Mouse (Mus musculus) hindlimb bud, embryonic 11.5 days (tissue): ENCODE measurements around the gene Dhrs3.

Source experiments
- DNase-seq: peaks from one replicate; pipeline ENCODE4 v3.0.0-alpha.2; 2012; ENCODE audit warnings: low read depth, low spot score; ENCODE audit errors: extremely low spot score

Gene Dhrs3

DNA sequence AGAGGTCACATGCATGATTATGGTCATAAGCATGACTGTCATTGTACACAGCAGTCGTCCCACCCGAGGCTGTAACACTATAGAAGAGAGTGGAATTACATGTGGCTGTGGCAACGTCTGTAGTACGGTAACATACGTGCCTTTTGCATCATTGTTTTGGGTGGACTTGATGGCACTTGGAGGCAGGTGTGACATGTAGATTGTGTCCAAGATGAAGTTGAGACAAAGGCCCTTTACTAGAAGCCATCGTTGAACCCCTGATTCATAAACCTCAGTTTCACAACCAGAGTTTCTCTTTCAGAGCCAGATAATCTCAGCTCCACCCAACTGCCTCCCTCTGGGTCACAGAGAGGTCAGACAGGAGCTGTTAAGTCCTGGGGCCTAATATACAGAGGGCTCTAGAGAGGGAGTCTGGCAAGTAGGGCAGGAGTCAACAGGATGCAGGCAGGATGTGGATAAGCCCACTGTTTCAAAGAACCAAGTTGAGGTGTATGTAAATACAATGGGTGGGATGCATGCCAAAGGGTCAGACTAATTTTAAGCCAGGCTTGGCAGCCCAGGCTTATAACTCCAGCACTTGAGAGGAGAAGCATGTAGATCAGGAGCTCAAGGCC, 5.5 kb downstream of the Dhrs3 start:
- DNase-seq, result no peak

DNA sequence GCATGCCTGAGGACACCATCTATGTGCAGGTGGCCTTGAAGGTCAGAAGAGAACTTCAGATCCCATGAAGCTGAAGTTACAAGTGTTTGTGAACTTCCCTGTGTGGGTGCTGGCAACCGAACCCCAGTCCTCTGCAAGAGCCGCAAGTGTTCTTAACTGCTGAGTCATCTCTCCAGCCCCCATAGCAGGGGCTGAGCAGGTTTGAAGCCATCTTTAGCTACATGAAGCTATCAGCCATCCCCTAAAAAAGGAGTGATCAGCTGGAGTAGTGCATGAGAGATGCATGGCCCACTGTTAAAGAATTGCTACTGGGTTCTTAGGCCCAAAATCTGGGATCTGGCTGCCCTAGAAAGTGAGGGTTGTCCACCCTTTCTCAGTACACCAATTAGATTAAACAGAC, 6.1 kb downstream of the Dhrs3 start:
- DNase-seq, result no peak

DNA sequence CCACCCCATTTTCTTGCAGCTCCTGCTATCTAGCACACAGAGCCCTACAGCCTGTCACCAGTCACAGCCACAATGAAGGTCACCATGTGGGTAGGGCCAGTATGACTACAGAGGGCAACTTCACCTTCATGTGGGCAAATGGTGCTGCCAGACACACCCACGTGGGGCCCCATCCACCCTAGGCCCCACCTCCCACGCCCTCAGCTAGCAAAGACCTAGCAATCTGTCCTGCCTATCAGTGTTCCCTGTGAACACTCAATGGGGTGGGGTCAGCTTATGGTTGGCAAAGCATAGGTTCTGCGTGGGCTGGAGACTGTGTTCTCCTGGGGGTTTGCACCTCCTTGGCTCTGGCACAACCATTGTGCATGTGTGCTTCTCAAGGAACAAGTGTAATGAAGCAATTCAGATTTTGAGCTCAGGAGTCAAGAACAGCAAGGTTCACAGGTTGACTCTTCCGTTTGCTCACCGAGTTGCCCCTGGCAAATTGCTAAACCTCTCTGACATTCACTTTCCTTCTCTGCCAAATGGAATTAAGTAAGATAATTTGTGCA, 9.0 kb downstream of the Dhrs3 start:
- DNase-seq, result no peak

DNA sequence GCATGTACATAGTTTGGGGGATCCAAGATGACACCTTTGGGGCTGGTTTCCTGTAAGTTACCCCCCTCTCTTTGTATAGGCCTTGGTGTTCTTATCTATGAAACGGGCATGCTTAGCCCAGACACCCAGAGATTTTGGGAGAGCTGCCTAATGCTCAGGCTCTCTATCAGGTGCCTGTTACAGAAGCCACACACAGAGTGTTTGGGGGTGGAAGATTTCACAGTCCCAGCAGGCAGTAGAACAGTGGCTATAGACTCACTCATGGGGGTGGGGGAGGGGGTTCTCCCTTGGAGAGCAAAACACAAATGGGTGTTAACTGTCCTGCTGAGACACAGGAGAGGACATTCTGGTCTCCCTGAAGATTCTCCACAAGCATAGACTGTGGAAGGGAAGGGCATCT, 10.5 kb downstream of the Dhrs3 start:
- DNase-seq, result no peak

DNA sequence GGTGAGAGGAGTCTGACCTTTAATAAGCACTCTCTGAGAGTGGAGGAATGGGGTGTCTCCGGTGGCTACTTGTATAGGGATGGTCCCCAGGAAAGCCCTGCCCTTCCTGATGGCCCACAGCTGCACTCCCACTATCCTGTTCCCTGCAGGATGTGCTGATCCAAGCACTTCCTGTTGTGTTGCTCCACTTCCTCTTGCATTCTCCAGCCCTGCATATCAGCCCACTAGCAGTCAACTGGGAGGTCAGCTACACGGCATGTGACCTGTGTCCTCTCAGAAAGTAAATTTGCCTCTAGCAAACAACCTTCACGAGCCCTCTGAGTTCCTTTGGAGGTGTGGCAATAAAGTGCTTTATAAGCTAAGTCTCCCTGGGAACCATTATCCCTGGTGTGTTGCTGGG, 11.3 kb downstream of the Dhrs3 start:
- no peak for DNase-seq

DNA sequence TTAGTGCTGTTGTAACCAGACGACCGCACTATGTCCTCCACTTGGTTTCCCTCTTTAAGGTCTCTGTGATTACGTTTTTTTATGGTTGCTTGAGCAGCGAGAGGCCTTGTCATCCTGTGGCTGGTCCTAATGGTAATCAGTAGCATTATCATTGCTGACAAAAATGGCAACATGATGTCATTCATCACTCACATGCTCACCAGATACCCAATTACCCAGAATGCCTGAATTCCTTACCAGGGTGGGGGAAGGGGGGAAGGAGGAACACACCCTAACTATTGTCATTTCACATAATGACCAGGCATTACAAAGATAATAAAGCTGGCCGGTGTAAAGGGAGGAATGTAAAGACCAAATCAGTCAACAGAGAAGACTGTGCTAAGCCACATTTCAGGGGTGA, 12.5 kb downstream of the Dhrs3 start:
- no peak for DNase-seq

DNA sequence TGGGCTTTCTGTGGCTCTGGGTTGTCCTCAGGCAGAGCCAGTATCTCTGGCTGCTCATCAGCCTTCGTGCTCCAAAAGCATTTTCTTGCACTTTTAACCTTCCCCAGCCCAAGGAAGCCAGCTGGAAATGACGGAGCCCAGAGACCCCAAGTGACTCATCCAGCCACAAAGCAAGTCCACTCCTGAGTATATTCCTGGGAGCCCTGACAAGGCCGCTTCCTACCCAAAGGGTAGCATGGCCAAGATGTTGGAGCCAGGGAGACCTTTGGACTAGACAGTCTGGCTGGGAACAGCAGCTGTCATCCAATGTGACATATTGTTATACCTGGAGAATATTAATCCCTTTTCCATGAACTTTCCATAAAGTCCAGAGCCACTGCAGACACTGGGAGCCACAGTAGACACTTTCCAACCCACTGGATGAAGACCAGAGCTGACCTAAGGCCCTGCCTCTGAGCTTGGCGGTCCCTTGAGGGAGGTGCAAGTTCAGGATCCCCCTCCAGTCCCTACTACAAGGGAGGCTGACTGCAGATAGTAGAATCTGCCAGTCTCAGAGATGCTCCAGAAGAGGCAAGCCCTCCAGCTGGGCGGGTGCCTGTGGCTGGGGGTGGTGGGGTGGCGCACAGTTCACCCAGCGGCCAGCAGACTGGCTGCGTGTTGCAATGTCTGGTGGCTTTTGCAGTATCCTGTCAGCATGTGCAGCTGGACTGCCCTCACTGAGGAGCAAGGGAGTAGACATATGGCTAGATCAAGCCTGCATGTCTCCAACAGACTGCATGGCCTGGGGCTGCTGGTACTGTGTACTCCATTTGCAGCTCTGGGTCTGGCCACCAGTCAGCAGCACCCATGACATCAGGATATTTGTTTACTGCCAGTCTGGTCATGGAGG, 13.6 kb downstream of the Dhrs3 start:
- no peak for DNase-seq

DNA sequence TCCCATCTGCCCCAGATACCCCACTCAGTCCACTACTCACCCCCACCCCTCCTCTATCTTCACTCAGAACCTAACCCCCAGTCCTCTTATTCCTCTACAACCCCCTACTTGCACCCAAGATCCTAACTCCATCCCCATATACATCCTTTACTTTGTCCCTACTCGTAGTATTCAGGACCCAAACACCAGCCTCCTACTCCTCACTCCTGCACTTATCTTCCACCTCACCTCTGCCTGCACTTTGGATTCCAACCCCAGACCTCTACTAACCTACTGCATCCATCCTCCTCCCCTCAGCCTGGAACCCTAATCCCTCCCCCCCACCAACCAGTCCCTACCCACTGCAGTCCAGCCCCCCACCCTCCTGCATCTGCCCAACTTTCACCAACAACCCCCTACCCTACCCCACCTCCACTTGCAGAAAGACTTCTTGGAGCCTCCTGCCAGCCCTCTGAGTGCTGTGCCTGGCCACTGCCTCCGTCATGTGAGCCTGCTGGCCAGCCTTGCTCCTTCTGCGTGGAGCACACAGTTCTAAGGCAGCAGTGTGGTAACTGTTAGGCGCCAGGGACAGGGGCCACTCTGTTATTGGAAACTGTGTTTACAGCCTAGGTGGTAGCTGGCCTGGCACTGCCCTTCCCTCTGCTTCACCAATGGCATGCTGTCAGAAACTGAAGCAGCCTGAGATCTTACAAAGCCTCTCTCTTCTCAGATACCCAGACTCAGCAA, 14.5 kb downstream of the Dhrs3 start:
- no peak for DNase-seq

DNA sequence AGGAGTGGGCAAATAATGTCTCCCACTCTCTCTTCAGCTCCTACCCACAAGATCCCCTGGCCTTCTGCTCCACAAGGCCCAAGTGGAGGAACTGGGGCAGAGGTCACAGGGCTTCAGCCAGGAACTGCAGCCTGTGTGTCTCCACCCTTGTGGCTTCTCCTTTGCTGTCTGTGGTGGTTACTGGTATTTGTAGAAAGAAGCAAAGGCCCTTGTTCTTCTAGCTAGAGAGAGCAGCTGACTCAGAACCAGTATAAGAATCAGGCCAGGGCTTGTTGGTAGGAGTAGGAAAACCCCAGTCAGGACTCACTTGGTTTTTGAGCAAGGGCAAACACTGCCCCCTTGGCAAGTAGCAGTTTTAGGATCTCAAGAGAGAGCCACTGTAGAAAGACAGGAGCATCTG, 16.2 kb downstream of the Dhrs3 start:
- DNase-seq, result no peak

DNA sequence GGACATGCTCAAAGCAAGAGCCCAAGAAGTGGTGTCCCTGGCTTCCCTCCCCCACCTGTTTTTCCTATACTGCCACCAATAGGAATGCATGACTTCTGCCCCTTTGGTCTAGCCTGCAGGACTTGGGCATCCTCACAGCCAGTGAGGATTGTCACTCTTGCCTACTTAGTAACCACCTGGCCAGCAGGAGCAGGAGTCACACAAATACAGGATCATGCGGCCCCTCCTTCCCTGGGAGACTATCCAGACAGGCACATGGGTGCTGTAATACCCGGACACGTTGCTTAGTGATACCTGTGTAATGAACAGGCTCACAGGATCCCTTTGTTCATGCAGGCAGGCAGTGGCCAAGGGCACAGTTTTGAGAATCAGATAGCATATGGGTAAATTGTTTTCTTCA, 17.7 kb downstream of the Dhrs3 start:
- DNase-seq, result no peak

DNA sequence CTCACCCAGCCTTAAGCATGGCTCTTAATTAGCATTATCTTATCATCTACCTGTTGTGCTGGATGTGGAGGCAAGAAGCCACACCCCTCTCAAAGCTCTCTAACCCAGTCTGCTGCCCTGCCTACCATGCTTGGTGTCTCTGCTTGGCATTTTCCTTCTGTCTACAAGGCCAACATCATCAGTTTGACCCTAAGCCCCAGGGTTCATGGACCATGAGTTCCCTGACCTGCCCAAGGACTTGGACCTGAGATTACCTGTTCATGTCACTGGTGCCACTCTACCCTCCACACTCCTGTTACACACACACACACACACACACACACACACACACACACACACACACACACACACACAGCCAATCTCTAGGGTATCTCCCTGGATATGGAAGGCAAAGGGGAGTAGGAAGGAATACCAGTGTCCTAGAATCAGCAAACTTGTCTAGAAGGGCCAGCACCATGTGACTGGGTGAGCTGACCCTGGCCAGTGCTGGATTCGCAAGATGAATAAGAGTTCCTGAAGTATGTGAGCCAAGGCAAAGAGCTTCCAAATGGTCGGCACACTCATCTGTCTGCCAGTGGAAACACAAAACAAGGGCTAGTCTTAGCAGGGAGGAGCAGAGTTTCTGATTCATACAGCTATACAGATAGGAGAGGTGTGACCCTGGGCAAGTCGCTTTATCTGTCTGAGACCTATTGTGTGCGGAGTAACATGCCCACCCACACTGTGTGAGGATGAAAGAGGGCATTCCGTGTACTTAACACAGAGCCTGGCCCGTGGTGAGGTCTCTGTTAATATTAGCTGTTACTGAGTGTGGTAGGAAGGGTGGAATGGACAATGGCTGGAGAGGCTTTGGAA, 20.9 kb downstream of the Dhrs3 start:
- DNase-seq, result no peak

DNA sequence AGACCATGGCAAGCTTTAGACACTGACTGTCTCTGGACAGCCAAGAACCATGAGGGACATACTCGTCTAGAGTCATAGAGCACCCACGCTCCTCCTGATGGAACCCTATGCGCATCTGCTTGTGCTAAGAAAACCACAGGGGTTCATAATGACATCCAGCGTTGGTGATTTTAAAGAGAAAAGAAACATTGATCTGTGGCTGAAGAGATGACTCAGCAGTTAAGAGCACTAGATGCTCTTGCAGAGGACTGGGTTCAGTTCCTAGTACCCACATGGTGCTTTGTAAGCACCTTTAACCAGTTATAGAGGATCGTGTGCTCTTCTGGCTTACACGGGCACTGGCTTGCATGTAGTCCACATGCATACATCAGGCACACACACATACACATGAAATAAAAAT, 23.9 kb downstream of the Dhrs3 start:
- DNase-seq, result no peak

DNA sequence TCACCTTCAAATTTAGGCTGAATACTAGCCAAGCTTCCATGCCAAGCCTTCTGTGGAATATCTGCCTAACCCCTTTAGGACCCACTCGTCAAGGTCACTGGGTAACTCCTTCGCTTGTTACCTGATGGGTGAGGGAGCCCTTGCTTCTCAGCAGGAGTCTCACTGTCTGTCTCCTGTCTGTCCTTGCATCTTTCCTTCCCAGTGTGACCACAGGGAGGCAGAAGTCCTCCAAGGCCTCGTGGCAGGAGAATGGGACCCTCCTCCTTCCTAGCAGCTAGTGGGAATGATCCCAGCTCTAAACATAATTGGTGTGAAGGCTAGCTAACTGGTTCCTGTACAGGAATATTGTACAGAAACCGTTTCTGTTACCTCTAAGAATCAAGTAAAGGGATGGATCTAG, 24.5 kb downstream of the Dhrs3 start:
- no peak for DNase-seq

DNA sequence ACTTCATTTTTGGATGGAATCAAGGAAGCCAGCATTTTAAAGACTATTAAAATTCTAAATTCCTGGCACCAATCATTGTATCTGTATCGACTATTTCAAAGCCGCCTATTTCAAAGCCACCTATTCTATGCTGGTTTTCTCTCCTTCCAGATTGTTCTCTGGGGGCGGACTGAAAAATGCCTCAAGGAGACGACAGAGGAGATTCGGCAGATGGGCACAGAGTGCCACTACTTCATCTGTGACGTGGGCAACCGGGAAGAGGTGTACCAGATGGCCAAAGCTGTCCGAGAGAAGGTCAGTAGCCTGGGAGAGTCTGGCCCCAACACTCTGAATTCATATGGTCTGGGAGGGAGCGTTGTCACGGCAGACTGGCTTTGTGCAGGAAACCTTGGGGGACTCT, 25.9 kb downstream of the Dhrs3 start:
- DNase-seq, result no peak

DNA sequence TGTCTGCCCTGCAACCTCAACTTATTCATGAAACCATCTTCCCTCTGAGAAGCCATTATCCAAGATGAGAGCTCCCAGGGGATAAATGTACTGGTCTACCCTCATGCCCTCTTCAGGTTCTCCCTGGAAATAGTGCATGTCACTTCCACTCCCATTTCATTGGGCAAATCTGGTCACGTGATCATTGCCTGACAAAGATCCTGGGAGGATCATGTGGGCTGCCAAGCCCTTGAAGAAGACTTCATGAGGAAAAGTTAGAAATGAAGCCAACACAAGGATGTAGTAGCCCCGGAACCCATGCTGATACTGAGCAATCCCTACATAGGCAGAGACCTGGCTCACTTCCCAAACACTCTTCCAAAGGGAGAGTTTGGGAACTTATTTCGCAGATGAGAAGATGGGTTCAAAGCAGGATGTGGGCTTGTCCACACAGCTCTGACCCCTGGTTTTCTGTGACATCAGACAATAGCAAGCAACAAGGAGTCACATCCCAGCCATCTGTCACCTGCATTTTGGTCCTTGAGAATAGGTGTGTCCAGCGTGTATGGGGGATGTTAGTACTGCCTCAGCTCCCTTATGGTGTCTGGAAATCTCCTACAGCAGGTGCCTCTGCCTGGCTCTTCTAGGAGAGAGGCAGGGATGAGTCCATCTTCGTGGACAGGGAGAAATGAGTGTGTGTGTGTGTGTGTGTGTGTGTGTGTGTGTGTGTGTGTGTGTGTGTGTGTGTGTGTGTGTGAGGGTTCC, 36.2 kb downstream of the Dhrs3 start:
- no peak for DNase-seq

DNA sequence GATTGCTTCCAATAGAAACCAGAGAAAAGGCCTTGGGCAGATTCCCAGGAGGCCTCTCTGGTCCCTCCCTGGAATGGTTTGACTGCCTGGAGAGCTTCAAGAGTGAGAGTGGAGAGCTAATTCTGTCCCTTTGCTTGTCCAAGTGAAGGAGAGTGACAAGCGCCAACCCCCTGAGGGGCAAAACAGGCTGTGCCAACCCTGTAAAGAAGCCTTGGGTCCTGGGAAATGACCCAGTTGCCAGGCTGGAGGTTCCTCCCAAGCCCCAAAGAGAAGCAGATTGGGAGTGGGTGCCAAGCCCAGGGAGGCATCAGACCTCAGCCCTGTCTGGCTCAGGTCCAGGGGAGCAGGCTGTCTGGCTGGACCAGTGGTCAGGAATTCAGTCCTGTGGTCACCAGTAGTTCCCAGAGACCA, 37.2 kb downstream of the Dhrs3 start:
- DNase-seq, result no peak

DNA sequence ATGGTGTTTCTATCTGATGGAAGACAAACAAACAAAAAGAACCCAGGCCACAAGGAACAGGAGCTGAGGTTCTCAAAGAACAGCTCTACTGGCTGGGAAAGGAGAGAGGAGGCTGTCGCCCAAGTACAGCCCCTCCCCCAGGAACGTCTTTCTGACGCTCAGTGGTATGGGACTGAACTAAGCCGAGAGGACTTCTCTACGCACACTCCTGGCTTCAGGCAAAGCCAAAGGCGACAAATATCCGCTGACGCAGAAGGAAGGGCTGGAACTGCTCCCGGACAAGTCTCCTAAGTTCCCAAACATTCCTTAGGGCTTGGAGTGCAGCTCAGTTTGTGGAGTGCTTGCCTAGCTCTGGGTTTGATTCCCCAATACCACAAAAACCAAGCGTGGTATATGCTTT, 37.7 kb downstream of the Dhrs3 start:
- DNase-seq, result no peak

DNA sequence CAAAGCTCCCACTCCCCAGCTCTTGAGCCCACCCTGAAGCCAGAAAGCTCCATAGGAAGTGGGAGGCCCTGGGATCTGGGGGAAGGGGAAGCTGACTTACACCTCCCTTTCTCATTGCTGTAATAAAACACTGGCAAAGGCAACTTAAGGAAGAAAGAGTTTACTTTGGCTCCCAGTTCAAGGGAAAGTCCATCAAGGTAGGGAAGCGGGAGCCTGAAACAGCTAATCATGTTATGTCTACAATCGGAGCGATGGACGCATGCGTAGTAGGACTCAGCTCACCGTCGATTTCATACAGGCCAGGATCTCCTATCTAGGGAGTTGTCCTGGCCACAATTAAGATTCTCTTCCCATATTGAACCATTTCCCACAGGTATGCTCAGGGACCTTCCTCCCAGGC, 38.5 kb downstream of the Dhrs3 start:
- no peak for DNase-seq

DNA sequence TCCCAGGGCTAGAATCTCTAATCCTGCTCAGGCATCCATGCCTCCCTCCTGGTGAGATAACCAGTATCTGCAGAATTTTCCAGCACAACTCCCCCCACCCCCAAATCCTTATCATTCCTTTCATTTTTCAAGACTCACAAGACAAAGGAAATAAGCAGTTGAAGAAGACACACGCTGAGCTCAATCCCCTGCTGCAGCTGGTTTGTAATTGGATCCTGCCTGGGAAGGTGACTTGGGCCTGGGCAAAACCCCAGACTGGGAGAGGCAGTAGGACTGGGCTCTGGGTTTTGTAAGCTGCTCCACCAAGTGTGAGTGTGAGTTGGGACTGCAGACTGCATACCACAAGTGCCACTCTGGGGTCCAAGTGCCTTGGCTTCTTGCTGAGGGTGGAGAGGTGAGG, 41.9 kb downstream of the Dhrs3 start:
- DNase-seq, result no peak

DNA sequence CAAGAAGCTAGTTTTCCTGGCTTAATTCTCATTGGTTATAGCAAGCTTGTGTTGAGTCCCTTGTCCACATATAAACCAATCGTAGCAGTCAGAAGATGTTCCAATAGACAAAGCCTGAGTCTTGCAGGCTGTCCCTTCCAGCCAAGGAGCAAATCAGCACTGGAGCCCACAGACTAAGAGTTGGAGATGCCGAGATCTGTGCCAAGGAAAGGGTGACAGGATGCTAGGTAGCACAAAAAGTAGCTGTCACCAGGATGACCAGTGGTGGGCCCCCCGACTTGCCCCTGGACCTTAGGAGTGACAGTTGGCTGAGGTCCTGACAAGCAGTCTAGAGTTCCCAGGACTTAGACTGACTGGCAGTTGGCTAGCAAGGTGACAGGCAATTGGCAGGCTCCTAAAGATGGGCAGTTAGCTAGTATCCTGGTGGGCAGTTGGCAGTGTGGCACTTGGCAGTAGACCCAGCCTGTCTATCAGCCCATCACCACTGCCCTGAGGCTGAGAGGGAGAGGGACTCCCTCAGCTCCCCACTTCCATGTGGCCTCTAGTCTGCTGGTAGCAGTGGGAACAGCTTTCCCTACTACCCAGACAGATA, 44.0 kb downstream of the Dhrs3 start:
- DNase-seq, result no peak
